Mouse (Mus musculus) liver, adult 2 months (tissue): Measurements from ENCODE around the gene Gm20481.

Experiments used
- CTCF ChIP-seq: fragments of 200-500 bp; IDR thresholded peaks from 2 replicates; pipeline ENCODE4 v1.5.1; 2011; ENCODE audit warnings: low read depth, low read length, control low read depth
- POLR2A ChIP-seq: fragments of 200-500 bp; IDR thresholded peaks from 2 replicates; pipeline ENCODE4 v1.6.1; 2011; ENCODE audit warnings: low read length, control low read depth; ENCODE audit not compliant: insufficient read depth; ENCODE audit errors: extremely low read depth

GRCm38 (mm10) chr17:35016376-35016775 lies 46.7 kb downstream of the Gm20481 start, which contains the start of gene Vwa7:
- no peak for TF ChIP-seq POLR2A
- no peak for TF ChIP-seq CTCF
